Mouse (Mus musculus) neural tube, embryonic 10.5 days (tissue): Measurements from ENCODE around the gene Mettl21e.
"Not testable (repeated sequence)": the region's sequence is repeated elsewhere in the genome, so short reads cannot be mapped to it uniquely, and the experiment has no call there.

Source experiments
- DNase-seq: peaks from one replicate; pipeline ENCODE4 v3.0.0-alpha.2; 2017; ENCODE audit warnings: low spot score; ENCODE audit errors: extremely low spot score

Gene Mettl21e

GRCm38 (mm10) chr1:44218876-44219275 is at the start of gene Mettl21e:
Mettl21e (minus strand) TSS chr1:44218961.
- no peak for DNase-seq

GRCm38 (mm10) chr1:44240440-44240839 is 21.7 kb upstream of the Mettl21e start:
- DNase-seq = not testable (repeated sequence)

GRCm38 (mm10) chr1:44239969-44240368 is 21.2 kb upstream of the Mettl21e start:
- DNase-seq = no peak

- no peak for DNase-seq
Observed at GRCm38 (mm10) chr1:44237305-44237704, 18.5 kb upstream of the Mettl21e start.

- no peak for DNase-seq
Observed at GRCm38 (mm10) chr1:44235311-44235710, 16.6 kb upstream of the Mettl21e start.

- DNase-seq = not testable (repeated sequence)
Observed at GRCm38 (mm10) chr1:44234531-44234930, 15.8 kb upstream of the Mettl21e start.

GRCm38 (mm10) chr1:44229044-44229443 is 10.3 kb upstream of the Mettl21e start:
- DNase-seq = no peak

- DNase-seq = no peak
Observed at GRCm38 (mm10) chr1:44217118-44217517, 1.6 kb downstream of the Mettl21e start.

- no peak for DNase-seq
Observed at GRCm38 (mm10) chr1:44216352-44217116, 2.2 kb downstream of the Mettl21e start.

GRCm38 (mm10) chr1:44214443-44214842 is 4.3 kb downstream of the Mettl21e start:
- DNase-seq = no peak

GRCm38 (mm10) chr1:44202876-44203275 is 15.9 kb downstream of the Mettl21e start:
- DNase-seq = no peak

- DNase-seq = peak; percentile 41
Observed at GRCm38 (mm10) chr1:44198273-44199171, 20.2 kb downstream of the Mettl21e start.

GRCm38 (mm10) chr1:44186396-44186795 is 32.4 kb downstream of the Mettl21e start:
- no peak for DNase-seq

- DNase-seq = no peak
Observed at GRCm38 (mm10) chr1:44178086-44178485, 40.7 kb downstream of the Mettl21e start.

GRCm38 (mm10) chr1:44173903-44174302 is 44.9 kb downstream of the Mettl21e start:
- DNase-seq = no peak

- DNase-seq = no peak
Observed at GRCm38 (mm10) chr1:44172656-44173055, 46.1 kb downstream of the Mettl21e start.

- DNase-seq = no peak
Observed at GRCm38 (mm10) chr1:44167859-44168383, 50.8 kb downstream of the Mettl21e start.

GRCm38 (mm10) chr1:44162389-44162788 is 56.4 kb downstream of the Mettl21e start:
- DNase-seq = no peak

- DNase-seq = no peak
Observed at GRCm38 (mm10) chr1:44161818-44162217, 56.9 kb downstream of the Mettl21e start.

- no peak for DNase-seq
Observed at GRCm38 (mm10) chr1:44158317-44158716, 60.4 kb downstream of the Mettl21e start.

- no peak for DNase-seq
Observed at GRCm38 (mm10) chr1:44155287-44155686, 63.5 kb downstream of the Mettl21e start.
